Mouse (Mus musculus) layer of hippocampus, adult 2 months (tissue): ENCODE data around the gene Coch. TPM values are rescaled to one million over a fixed set of nuclear protein-coding genes. Genes with fewer than 3 reads are reported as not detected.
"Not testable (repeated sequence)": the region's sequence is repeated elsewhere in the genome, so short reads cannot be mapped to it uniquely, and the experiment has no call there.

Experiments used
- DNase-seq, 2 experiments: peaks; one replicate each; pipeline ENCODE4 v3.0.0; 2022; ENCODE audit warnings: low spot score in 2 of 2
- H3K27ac ChIP-seq: fragments of 200-600 bp; 2 replicates; pipeline ENCODE4 v1.8.1; 2022
- H3K4me3 ChIP-seq: fragments of 200-600 bp; 2 replicates; pipeline ENCODE4 v1.8.1; 2022; ENCODE audit warnings: mild to moderate bottlenecking
- CTCF ChIP-seq: fragments of 200-600 bp; conservative IDR thresholded peaks from 2 replicates; pipeline ENCODE4 v1.8.1; 2022; ENCODE audit warnings: antibody characterized with exemption, mild to moderate bottlenecking, moderate library complexity
- total RNA-seq, 2 experiments: library from RNA; stranded (reverse); gene quantifications; 2 replicates each; pipeline ENCODE4 v1.2.3; 2021

Coch gene
- total RNA-seq, 2 experiments from 2014 or later: 3.7 to 4.0 TPM

DNA sequence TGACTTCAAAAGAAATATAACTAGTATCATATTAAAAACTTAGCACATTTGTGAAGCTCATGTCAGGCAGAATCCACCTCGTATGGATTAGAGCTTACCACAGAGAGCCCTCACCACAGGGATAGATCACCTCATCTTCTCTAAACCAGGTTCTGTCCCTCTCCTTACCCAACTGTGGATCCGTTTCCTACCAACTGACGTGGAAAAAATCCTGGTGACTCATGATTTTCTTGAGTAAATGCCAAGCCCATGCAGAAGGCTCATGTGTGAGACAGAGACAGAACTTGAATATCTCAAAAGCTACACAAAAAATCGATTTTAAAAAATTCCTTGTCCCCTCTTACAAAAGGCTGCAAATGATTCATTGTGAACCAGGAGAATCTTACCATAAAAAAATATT is 13.0 kb downstream of the Coch start:
- Histone ChIP-seq H3K4me3 (no peak overlapping the region), H3K27ac (no peak overlapping the region)
- no peak; the same call in 1 of the 2 replicates for TF ChIP-seq CTCF
- no peak for DNase-seq

- H3K27ac ChIP-seq: no peak overlapping the region
- no peak for DNase-seq
- no peak for TF ChIP-seq CTCF
- no peak overlapping the region for H3K4me3 ChIP-seq
Observed at GRCm38 (mm10) chr12:51612361-51612760, 19.2 kb downstream of the Coch start.

DNA sequence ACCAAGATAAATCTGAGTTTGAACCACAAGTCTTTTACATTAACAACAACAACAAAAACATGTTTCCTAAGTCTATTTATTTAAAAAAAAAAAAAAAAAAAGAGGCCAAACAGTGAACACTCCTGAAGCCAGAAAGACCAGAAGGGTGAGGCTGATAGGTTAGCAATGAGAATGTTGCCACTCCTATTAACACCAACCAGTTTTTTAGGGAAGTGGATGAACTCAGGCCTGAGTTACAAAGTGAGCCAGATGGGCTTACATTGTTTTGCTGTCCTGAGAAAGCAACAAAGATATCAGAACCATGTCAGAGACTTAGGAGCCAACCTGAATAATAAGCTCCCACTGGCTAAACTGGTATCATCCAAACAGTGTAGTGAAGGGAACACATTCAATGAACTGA is 27.4 kb downstream of the Coch start:
- TF ChIP-seq CTCF: no peak
- no peak for DNase-seq
- H3K4me3 ChIP-seq: no peak overlapping the region
- H3K27ac ChIP-seq: no peak overlapping the region

- Histone ChIP-seq H3K4me3 (no peak overlapping the region), H3K27ac (no peak overlapping the region)
- DNase-seq: no peak
- TF ChIP-seq CTCF: no peak
Observed at GRCm38 (mm10) chr12:51621161-51621560, 28.0 kb downstream of the Coch start.

DNA sequence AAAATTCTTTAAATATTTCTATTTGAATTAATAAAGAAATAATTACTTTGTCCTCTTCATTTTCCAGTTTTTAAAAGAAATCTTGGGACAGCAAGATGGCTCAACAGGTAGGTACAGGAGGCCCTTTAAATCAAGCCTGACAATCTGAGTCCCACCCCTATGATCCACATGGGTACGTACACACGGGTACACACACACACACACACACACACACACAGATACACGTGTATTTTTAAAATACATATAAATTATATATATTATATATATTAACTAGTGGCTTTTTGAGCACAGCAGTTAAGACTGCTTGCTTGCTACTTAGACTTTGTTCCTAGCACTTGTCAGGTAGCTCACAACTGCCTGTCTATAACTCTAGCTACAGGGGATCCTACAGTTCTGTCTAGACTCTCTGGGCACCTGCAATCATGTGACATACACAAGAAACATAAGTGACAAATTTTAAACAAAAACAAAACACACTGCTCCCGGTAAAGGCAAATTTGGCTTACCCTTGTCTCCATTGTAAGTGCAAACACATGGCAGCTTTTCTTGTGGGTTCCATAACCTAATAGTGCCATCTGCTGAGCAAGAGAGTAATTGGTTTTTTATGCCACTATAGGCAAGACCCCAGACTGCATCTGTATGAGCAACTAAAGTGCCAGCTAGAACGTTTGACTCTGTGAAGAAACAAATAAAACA is 29.7 kb downstream of the Coch start:
- Histone ChIP-seq H3K27ac (no peak overlapping the region), H3K4me3 (no peak overlapping the region)
- DNase-seq: peak; percentile 12
- TF ChIP-seq CTCF: peak; percentile 73

DNA sequence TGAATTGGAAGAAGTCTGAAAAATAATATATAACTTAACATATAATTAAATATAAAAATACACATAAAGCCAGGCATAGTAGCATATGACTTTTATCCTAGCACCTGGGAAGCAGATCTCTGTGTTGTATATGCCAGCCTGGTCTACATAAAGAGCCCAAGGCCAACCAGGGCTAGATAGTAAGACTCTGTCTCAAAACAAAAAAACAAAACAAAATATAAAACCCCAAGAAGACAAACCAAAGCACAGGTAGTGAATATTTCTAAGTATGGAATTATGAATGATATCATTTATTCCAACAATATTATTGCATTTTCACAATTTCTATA is 30.2 kb downstream of the Coch start:
- DNase-seq: no peak
- Histone ChIP-seq H3K4me3 (no peak overlapping the region), H3K27ac (no peak overlapping the region)
- TF ChIP-seq CTCF: no peak

- Histone ChIP-seq H3K4me3 (no peak overlapping the region), H3K27ac (no peak overlapping the region)
- DNase-seq: no peak
- no peak for TF ChIP-seq CTCF
Observed at GRCm38 (mm10) chr12:51633481-51633880, 40.3 kb downstream of the Coch start.

GRCm38 (mm10) chr12:51636260-51636659 is 43.1 kb downstream of the Coch start:
- no peak for DNase-seq
- no peak for TF ChIP-seq CTCF
- no peak overlapping the region for H3K4me3 ChIP-seq

GRCm38 (mm10) chr12:51636689-51637470 is 43.7 kb downstream of the Coch start:
- Histone ChIP-seq H3K4me3 (no peak overlapping the region), H3K27ac (no peak overlapping the region)
- TF ChIP-seq CTCF: no peak
- DNase-seq: no peak

More at GRCm38 (mm10) chr12:51636260-51636659, 43.1 kb downstream of the Coch start:
- no peak overlapping the region for H3K27ac ChIP-seq

GRCm38 (mm10) chr12:51641871-51642270 is 48.7 kb downstream of the Coch start:
- no peak overlapping the region for H3K4me3 ChIP-seq
- no peak overlapping the region for H3K27ac ChIP-seq
- TF ChIP-seq CTCF: no peak
- no peak for DNase-seq

DNA sequence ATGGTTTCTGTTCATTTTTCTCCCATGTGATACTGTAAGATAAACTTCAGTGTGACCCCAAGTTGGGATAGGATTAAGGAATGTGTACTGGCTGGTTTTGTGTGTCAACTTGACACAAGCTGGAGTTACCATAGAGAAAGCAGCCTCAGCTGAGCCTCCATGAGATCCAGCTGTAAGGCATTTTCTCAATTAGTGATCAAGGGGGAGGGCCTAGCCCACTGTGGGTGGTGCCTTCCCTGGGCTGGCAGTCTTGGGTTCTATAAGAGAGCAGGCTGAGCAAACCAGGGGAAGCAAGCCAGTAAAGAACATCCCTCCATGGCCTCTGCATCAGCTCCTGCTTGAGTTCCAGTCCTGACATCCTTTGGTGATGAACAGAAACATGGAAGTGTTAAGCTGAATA is 56.3 kb downstream of the Coch start:
- not testable (repeated sequence) for DNase-seq, H3K27ac ChIP-seq, H3K4me3 ChIP-seq

Other genes with a start within 250 kb of the Coch start
- 10 to 100 TPM; 12.4 to 14.7 TPM for gene G2e3, start 245.3 kb upstream of the Coch start, total RNA-seq
- 10 to 100 TPM; 39.0 to 42.0 TPM for gene Scfd1, start 215.8 kb upstream of the Coch start, total RNA-seq
- 10 to 100 TPM; 43.7 to 44.7 TPM for gene Ap4s1, start 97.7 kb downstream of the Coch start, total RNA-seq
- gene Strn3, start 98.6 kb downstream of the Coch start, total RNA-seq: 10 to 100 TPM; 90.6 to 92.0 TPM
- 10 to 100 TPM; 84.2 to 84.3 TPM for gene Hectd1, start 236.2 kb downstream of the Coch start, total RNA-seq